Mouse (Mus musculus) spleen, embryonic (tissue): ENCODE data around the gene Prorsd1.
"Not testable (repeated sequence)": the region's sequence is repeated elsewhere in the genome, so short reads cannot be mapped to it uniquely, and the experiment has no call there.

Source experiments
- CTCF ChIA-PET: fragments of 350-600 bp; sonication (Branson Sonifier 250); formaldehyde crosslinking; loops from one replicate; lab custom pipeline; 2022; lab: Charles Lee

The Prorsd1 gene

GRCm38 (mm10) chr11:29514682-29515412, at the start of gene Prorsd1:
Gene Prorsd1 (minus strand): TSS chr11:29515033.
- CTCF ChIA-PET: interaction anchor here (1.0 to 1.1 kb wide), 2 partner anchors 11 to 30 kb away, joined by 4 to 9 read pairs; partner anchors contain the start of gene Mtif2

- CTCF ChIA-PET: no interaction called here
Measured at GRCm38 (mm10) chr11:29563406-29563805, 48.6 kb upstream of the Prorsd1 start.

GRCm38 (mm10) chr11:29560990-29561389, 46.2 kb upstream of the Prorsd1 start:
- CTCF ChIA-PET: interaction anchor here (1.2 kb wide), 1 partner anchor 17 kb away, joined by 3 read pairs; no protein-coding TSS in a partner anchor

- CTCF ChIA-PET: interaction anchor here (1.2 kb wide), 1 partner anchor 17 kb away, joined by 3 read pairs; no protein-coding TSS in a partner anchor
Measured at GRCm38 (mm10) chr11:29560452-29560851, 45.6 kb upstream of the Prorsd1 start.

- CTCF ChIA-PET: no interaction called here
Measured at GRCm38 (mm10) chr11:29549425-29549778, 34.6 kb upstream of the Prorsd1 start.

- CTCF ChIA-PET: no interaction called here
Measured at GRCm38 (mm10) chr11:29548504-29549424, 33.9 kb upstream of the Prorsd1 start.

- CTCF ChIA-PET: no interaction called here
Measured at GRCm38 (mm10) chr11:29547752-29548503, 33.1 kb upstream of the Prorsd1 start, which contains the start of the genes Clhc1 and Rps27a. Gene Clhc1 (plus strand): TSS chr11:29547950. Gene Rps27a (minus strand): TSS chr11:29548109.

- CTCF ChIA-PET: no interaction called here
Measured at GRCm38 (mm10) chr11:29547249-29547751, 32.5 kb upstream of the Prorsd1 start.

GRCm38 (mm10) chr11:29546762-29547161, 31.9 kb upstream of the Prorsd1 start:
- CTCF ChIA-PET: no interaction called here

GRCm38 (mm10) chr11:29546297-29546696, 31.5 kb upstream of the Prorsd1 start:
- CTCF ChIA-PET: not testable (repeated sequence)

GRCm38 (mm10) chr11:29545150-29545752, 30.4 kb upstream of the Prorsd1 start:
- CTCF ChIA-PET: interaction anchor here (0.8 kb wide), 1 partner anchor 30 kb away, joined by 9 read pairs; the partner anchor contains the start of gene Prorsd1

GRCm38 (mm10) chr11:29544225-29544945, 29.6 kb upstream of the Prorsd1 start:
- CTCF ChIA-PET: no interaction called here

GRCm38 (mm10) chr11:29538201-29538600, 23.4 kb upstream of the Prorsd1 start:
- CTCF ChIA-PET: no interaction called here

GRCm38 (mm10) chr11:29525988-29526794, 11.4 kb upstream of the Prorsd1 start, which contains the start of gene Mtif2:
Gene Mtif2 (plus strand): TSS chr11:29526408.
- CTCF ChIA-PET: interaction anchor here (0.6 to 1.9 kb wide), 5 partner anchors 8 to 381 kb away, joined by 3 to 4 read pairs (median 3); no protein-coding TSS in a partner anchor

GRCm38 (mm10) chr11:29514325-29514681, 530 bp downstream of the Prorsd1 start:
- CTCF ChIA-PET: interaction anchor here (1.0 to 1.1 kb wide), 2 partner anchors 12 to 31 kb away, joined by 4 to 9 read pairs; partner anchors contain the start of gene Mtif2

- CTCF ChIA-PET: no interaction called here
Measured at GRCm38 (mm10) chr11:29512818-29513535, 1.9 kb downstream of the Prorsd1 start.

GRCm38 (mm10) chr11:29509421-29509820, 5.4 kb downstream of the Prorsd1 start:
- CTCF ChIA-PET: interaction anchor here (0.6 kb wide), 1 partner anchor 38 kb away, joined by 3 read pairs; no protein-coding TSS in a partner anchor
